Mouse (Mus musculus) erythroblast, embryonic 14.5 days (primary cell): ENCODE measurements at regions not wholly inside any gene's neighbourhood (a gene's known extent, or its start where the extent isn't known, plus 50 kb on each side); places are given as distances from the start of the nearest gene placed in this dataset.

Experiments
- GATA1 ChIP-seq: IDR thresholded peaks from 2 replicates; pipeline ENCODE4 v1.6.1; 2012; ENCODE audit warnings: low read length, inconsistent platforms, mixed read lengths
- TAL1 ChIP-seq: IDR thresholded peaks from 3 replicates; pipeline ENCODE4 v1.6.1; 2012; ENCODE audit warnings: low read length, inconsistent platforms, mixed read lengths

GRCm38 (mm10) chr16:30127015-30127414 is 62.8 kb downstream of the Hes1 start:
- TF ChIP-seq TAL1 (no peak), GATA1 (no peak)
